Comparison of ENCODE assay signal across 8 mouse cellular contexts in genomic region chr12:100290711-100291685, GRCm38 (mm10).
DNase-seq lines count a peak whose midpoint lies in the region; ATAC-seq lines count a peak whose summit lies in the region.

No protein-coding gene starts in this region.

- no peaks in the 10 kb centered on the region for H3K9me3 ChIP-seq in lung, embryonic 16.5 days (ENCODE audit: control insufficient read depth, low read length)
- peaks cover 3% of the 10 kb centered on the region; the same call in 1 of the 2 replicates for H3K9me3 ChIP-seq in embryonic facial prominence, embryonic 14.5 days (ENCODE audit: control insufficient read depth, low read length)
- no peaks in the 10 kb centered on the region for H3K9me3 ChIP-seq in hindbrain, embryonic 13.5 days

- no peak for DNase-seq in lung, adult 18-20 months
- peak; percentile 91 for DNase-seq in embryonic facial prominence, embryonic 14.5 days (ENCODE audit: low spot score)
- peak; percentile 86 to 89 for DNase-seq in left cerebral cortex, postnatal 10 days (ENCODE audit: extremely low spot score in 1 of 2, low spot score in 2 of 2)
- DNase-seq in retina, embryonic 14.5 days (ENCODE audit: low spot score) = peak; percentile 71
- DNase-seq in T-cell, adult 2 months (ENCODE audit: low spot score) = no peak
- DNase-seq in spleen, postnatal 36 days (ENCODE audit: low spot score in 2 of 2) = no peak

- no peak overlapping the region for H3K4me3 ChIP-seq in lung, embryonic 16.5 days (ENCODE audit: low read length)
- no peak overlapping the region for H3K4me3 ChIP-seq in embryonic facial prominence, embryonic 14.5 days (ENCODE audit: low read depth, low read length)
- no peak overlapping the region for H3K4me3 ChIP-seq in hindbrain, embryonic 13.5 days

- H3K4me1 ChIP-seq in lung, embryonic 16.5 days (replicated peaks; ENCODE audit: control insufficient read depth, insufficient read depth, low read length) = peaks cover 30% of the 10 kb centered on the region
- H3K4me1 ChIP-seq in embryonic facial prominence, embryonic 14.5 days (ENCODE audit: control insufficient read depth, insufficient read depth, low read length) = peaks cover 32% of the 10 kb centered on the region
- peaks cover 39% of the 10 kb centered on the region for H3K4me1 ChIP-seq in hindbrain, embryonic 13.5 days (replicated peaks)

- no peak overlapping the region for H3K4me2 ChIP-seq in lung, embryonic 16.5 days (ENCODE audit: low read depth, low read length)
- H3K4me2 ChIP-seq in embryonic facial prominence, embryonic 14.5 days (ENCODE audit: low read depth, low read length) = no peak overlapping the region
- H3K4me2 ChIP-seq in hindbrain, embryonic 13.5 days = no peak overlapping the region

- 37% methylated on average over 18 of the region's 18 CpGs for WGBS in lung, embryonic 16.5 days
- 40% methylated on average over 18 of the region's 18 CpGs for WGBS in embryonic facial prominence, embryonic 14.5 days
- 30% methylated on average over 17 of the region's 18 CpGs for WGBS in hindbrain, embryonic 13.5 days

- no peak overlapping the region for H3K27ac ChIP-seq in lung, embryonic 16.5 days (ENCODE audit: low read length)
- peak overlapping the region; percentile 75 for H3K27ac ChIP-seq in embryonic facial prominence, embryonic 14.5 days (replicated peaks; ENCODE audit: low read depth, low read length)
- H3K27ac ChIP-seq in hindbrain, embryonic 13.5 days = peak overlapping the region; percentile 88

- intact Hi-C loops in left cerebral cortex, postnatal 10 days (cut with DNase I) = no loop called here

- ATAC-seq in lung, embryonic 16.5 days (ENCODE audit: low read depth) = peak; percentile 64
- peak; percentile 80 for ATAC-seq in embryonic facial prominence, embryonic 14.5 days (ENCODE audit: low read depth)
- ATAC-seq in hindbrain, embryonic 13.5 days (ENCODE audit: low FRiP score) = peak; percentile 73

- no peaks in the 10 kb centered on the region for H3K27me3 ChIP-seq in lung, embryonic 16.5 days (ENCODE audit: control insufficient read depth, insufficient read depth, low read depth, low read length)
- no peaks in the 10 kb centered on the region for H3K27me3 ChIP-seq in embryonic facial prominence, embryonic 14.5 days (replicated peaks; ENCODE audit: control insufficient read depth, insufficient read depth, low read length)
- no peaks in the 10 kb centered on the region for H3K27me3 ChIP-seq in hindbrain, embryonic 13.5 days

- H3K9ac ChIP-seq in lung, embryonic 16.5 days (ENCODE audit: low read length) = no peak overlapping the region
- H3K9ac ChIP-seq in embryonic facial prominence, embryonic 14.5 days (ENCODE audit: low read depth, low read length) = no peak overlapping the region
- 0 out of 2 replicates have a peak overlapping the region, but pooled peaks have one; percentile 13 for H3K9ac ChIP-seq in hindbrain, embryonic 13.5 days

- no peaks in the 10 kb centered on the region for H3K36me3 ChIP-seq in lung, embryonic 16.5 days (ENCODE audit: control insufficient read depth, insufficient read depth, low read length)
- H3K36me3 ChIP-seq in embryonic facial prominence, embryonic 14.5 days (ENCODE audit: control insufficient read depth, insufficient read depth, low read length) = no peaks in the 10 kb centered on the region
- no peaks in the 10 kb centered on the region for H3K36me3 ChIP-seq in hindbrain, embryonic 13.5 days

Comparison
In these comparisons a context has a peak if more than half of its experiments do, and no peak if none do; other contexts are left out.
1. DNase-seq: peak in embryonic facial prominence, embryonic 14.5 days (single experiment), left cerebral cortex, postnatal 10 days (2 of 2) and retina, embryonic 14.5 days (single experiment); none in lung, adult 18-20 months (0 of 2), T-cell, adult 2 months (single experiment) and spleen, postnatal 36 days (0 of 2).
2. Peak in every context shown above with its lines, with median percentiles within 50 percentile points of each other: ATAC-seq.